Mouse (Mus musculus) stomach, postnatal 0 days (tissue): ENCODE measurements around the gene Gm28729.

Source experiments
- CTCF ChIP-seq: IDR thresholded peaks from 2 replicates; pipeline ENCODE4 v1.5.1; 2016; ENCODE audit warnings: antibody characterized with exemption, low read depth, mild to moderate bottlenecking, moderate library complexity
- EP300 ChIP-seq: optimal IDR thresholded peaks from 2 replicates; pipeline ENCODE3; 2016; ENCODE audit warnings: antibody characterized with exemption

DNA sequence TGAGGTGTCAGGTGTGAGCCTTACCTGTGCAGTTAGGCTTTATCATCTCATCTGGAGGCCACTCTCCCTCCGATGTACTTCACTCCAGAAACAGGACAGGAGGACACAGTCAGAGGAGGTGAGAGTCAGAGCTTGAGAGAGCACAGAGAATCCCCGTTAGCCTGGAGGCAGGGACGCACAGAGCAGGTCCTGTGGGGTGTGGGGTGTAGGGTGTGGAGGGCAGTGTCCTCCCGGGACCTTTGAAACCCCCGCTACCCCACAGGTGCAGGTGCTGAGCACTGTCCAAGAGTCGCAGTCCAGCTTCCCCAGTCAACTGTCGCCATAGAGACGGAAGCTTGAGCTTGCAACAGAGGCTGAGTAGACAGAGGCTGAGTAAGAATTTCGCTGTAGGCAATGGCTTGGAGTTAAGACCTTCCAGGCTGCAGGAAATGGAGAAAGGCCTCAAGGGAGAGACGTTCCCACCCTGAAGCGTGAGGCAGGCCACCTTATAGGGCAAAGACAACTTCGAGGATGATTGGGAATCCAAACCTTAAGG lies at the start of gene Gm28729:
- TF ChIP-seq CTCF: no peak
- no peak for TF ChIP-seq EP300
